Mouse (Mus musculus): ENCODE results near the gene Gnb4. TPM values are rescaled to one million over a fixed set of nuclear protein-coding genes. Genes with fewer than 3 reads are reported as not detected.

Gnb4 gene
- total RNA-seq, 2 experiments from 2014 or later = 29.8 to 41.2 TPM

- no peak for DNase-seq (ENCODE audit: low spot score in 2 of 2)
These were observed 417 bp downstream of the Gnb4 start for GRCm38 (mm10) chr3:32616006-32616330.

GRCm38 (mm10) chr3:32615376-32615775 is 1.0 kb downstream of the Gnb4 start:
- peak in 1 of 2 experiments; percentile 7 for DNase-seq (ENCODE audit: low spot score in 2 of 2)

GRCm38 (mm10) chr3:32614786-32615185 is 1.6 kb downstream of the Gnb4 start:
- peak in 1 of 2 experiments; percentile 5 for DNase-seq (ENCODE audit: low spot score in 2 of 2)

GRCm38 (mm10) chr3:32611606-32612170 is 4.7 kb downstream of the Gnb4 start:
- DNase-seq (ENCODE audit: low spot score in 2 of 2) = no peak

GRCm38 (mm10) chr3:32610560-32610959 is 5.8 kb downstream of the Gnb4 start:
- peak; percentile 41 to 42 for DNase-seq (ENCODE audit: low spot score in 2 of 2)

- DNase-seq (ENCODE audit: low spot score in 2 of 2) = no peak
These were observed 7.2 kb downstream of the Gnb4 start for GRCm38 (mm10) chr3:32609233-32609632.

- no peak for DNase-seq (ENCODE audit: low spot score in 2 of 2)
These were observed 15.3 kb downstream of the Gnb4 start for GRCm38 (mm10) chr3:32601055-32601454.

- no peak for DNase-seq (ENCODE audit: low spot score in 2 of 2)
These were observed 17.1 kb downstream of the Gnb4 start for GRCm38 (mm10) chr3:32599328-32599727.

- DNase-seq (ENCODE audit: low spot score in 2 of 2) = no peak
These were observed 21.3 kb downstream of the Gnb4 start for GRCm38 (mm10) chr3:32595080-32595479.

- DNase-seq (ENCODE audit: low spot score in 2 of 2) = no peak
These were observed 30.1 kb downstream of the Gnb4 start for GRCm38 (mm10) chr3:32586274-32586673.

- DNase-seq (ENCODE audit: low spot score in 2 of 2) = no peak
These were observed 32.9 kb downstream of the Gnb4 start for GRCm38 (mm10) chr3:32583489-32583888.

GRCm38 (mm10) chr3:32581911-32582310 is 34.5 kb downstream of the Gnb4 start:
- no peak for DNase-seq (ENCODE audit: low spot score in 2 of 2)

GRCm38 (mm10) chr3:32580738-32581137 is 35.6 kb downstream of the Gnb4 start:
- no peak for DNase-seq (ENCODE audit: low spot score in 2 of 2)

- no peak for DNase-seq (ENCODE audit: low spot score in 2 of 2)
These were observed 37.6 kb downstream of the Gnb4 start for GRCm38 (mm10) chr3:32578772-32579171.

- no peak for DNase-seq (ENCODE audit: low spot score in 2 of 2)
These were observed 41.2 kb downstream of the Gnb4 start for GRCm38 (mm10) chr3:32575151-32575550.

GRCm38 (mm10) chr3:32573881-32574280 is 42.5 kb downstream of the Gnb4 start:
- no peak for DNase-seq (ENCODE audit: low spot score in 2 of 2)

- DNase-seq (ENCODE audit: low spot score in 2 of 2) = no peak
These were observed 43.3 kb downstream of the Gnb4 start for GRCm38 (mm10) chr3:32573086-32573485.

- no peak for DNase-seq (ENCODE audit: low spot score in 2 of 2)
These were observed 53.0 kb downstream of the Gnb4 start for GRCm38 (mm10) chr3:32563401-32563800.

GRCm38 (mm10) chr3:32553061-32553460 is 63.3 kb downstream of the Gnb4 start:
- DNase-seq (ENCODE audit: low spot score in 2 of 2) = no peak

- no peak for DNase-seq (ENCODE audit: low spot score in 2 of 2)
These were observed 78.3 kb downstream of the Gnb4 start for GRCm38 (mm10) chr3:32538091-32538490.

GRCm38 (mm10) chr3:32537556-32537955 is 78.8 kb downstream of the Gnb4 start:
- DNase-seq (ENCODE audit: low spot score in 2 of 2) = peak; percentile 36 to 39

GRCm38 (mm10) chr3:32535692-32536091 is 80.7 kb downstream of the Gnb4 start:
- DNase-seq (ENCODE audit: low spot score in 2 of 2) = no peak

Data from adrenal gland, adult 18-20 months (tissue).